Mouse (Mus musculus) neutrophil, adult 83 days (primary cell): Measurements from ENCODE around the gene C2cd4d. TPM values are rescaled to one million over a fixed set of nuclear protein-coding genes. Genes with fewer than 3 reads are reported as not detected.

ENCODE experiments used
- total RNA-seq, 2 experiments: library from RNA; stranded (reverse); gene quantifications; one replicate each; pipeline ENCODE4 v1.2.4; 2023

Gene C2cd4d
- not detected for total RNA-seq

DNA sequence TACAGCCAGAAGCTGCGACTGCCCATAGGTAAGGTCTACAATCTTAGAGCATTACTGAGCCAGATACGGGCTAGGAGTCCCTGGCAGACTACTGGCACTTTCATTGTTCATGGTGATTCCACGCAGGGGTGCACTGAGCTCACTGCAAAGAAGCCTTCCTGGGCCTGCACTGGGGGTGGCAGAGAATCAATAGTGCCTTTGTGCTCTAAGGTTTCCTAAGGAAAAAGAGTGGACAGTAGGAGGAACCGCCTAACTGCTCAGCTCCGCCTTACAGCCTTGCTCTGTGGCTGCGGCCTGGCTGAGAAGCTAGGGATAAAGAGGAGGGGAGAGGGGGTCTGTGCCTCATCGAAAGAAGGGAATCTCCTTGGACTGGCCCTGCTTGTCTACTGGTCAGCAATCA is at the start of gene C2cd4d:
C2cd4d (plus strand) TSS at position 301 of the 400 bp plus-strand sequence.

DNA sequence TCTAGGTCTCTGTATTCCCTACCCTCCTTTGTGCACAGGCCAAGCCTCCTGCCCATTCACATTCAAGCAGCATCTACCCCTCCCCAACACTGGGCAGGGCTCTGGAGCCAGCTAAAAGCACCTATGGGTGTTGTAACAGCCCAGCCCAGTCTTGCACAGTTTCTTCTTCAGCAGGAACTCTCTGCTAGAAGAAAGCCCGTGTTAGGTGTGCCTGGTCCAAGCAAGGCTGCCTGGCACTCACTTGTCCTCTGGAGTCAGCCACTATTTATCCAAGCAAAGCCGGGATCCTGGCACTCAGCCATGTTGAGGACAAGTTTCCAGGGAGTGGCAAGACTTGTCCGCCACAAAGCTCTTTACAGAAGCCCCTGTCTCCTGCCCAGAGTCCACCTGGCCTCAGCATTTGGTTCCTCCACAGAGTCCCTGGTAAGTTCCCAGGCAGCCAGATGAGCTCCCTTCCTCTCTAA is 20.2 kb upstream of the C2cd4d start, which contains the start of gene Them5:
Them5 (plus strand) TSS at position 141 of the 464 bp plus-strand sequence.

DNA sequence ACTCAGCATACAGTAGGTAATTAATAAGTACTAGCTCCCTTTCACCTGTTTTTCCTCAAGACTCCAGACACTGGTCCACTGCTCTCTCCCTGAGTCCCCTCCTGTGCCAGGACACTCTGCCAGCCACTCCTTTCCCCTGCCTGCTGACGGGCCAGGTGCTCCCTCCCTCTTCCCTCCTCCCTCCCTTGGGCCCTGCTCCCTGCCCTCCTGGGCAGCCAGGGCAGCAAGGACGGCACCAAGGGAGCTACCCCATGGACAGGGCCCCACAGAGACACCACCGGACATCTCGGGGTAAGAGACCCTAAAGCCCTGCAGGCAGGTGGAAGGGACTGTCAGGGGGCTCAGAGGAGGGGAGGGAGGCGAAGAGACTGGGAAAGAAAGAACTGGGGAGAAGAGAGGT is 10.4 kb downstream of the C2cd4d start, which contains the start of gene Rorc:
Rorc (plus strand) TSS at position 154 of the 400 bp plus-strand sequence.

DNA sequence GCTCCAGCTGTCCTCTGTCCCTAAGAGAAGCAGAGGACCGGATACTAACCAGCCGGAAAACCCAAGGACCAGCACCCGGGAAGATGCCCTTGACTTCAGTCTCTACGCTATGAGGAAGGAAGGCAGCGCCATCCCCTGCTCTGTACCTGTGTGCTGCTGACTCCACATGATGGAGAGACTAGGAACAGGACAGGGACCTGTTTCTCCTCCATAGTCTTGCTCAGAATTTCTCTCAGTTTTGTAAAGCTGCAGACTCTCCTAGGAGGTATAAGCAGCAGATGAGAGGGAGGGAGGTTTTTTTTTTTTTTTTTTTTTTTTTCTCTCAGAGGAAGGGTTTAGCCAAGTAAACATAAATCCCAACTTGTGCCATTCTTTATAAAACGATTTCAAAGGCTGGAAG is 36.0 kb downstream of the C2cd4d start, which contains the start of gene Lingo4:
Lingo4 (plus strand) TSS at position 301 of the 400 bp plus-strand sequence.

DNA sequence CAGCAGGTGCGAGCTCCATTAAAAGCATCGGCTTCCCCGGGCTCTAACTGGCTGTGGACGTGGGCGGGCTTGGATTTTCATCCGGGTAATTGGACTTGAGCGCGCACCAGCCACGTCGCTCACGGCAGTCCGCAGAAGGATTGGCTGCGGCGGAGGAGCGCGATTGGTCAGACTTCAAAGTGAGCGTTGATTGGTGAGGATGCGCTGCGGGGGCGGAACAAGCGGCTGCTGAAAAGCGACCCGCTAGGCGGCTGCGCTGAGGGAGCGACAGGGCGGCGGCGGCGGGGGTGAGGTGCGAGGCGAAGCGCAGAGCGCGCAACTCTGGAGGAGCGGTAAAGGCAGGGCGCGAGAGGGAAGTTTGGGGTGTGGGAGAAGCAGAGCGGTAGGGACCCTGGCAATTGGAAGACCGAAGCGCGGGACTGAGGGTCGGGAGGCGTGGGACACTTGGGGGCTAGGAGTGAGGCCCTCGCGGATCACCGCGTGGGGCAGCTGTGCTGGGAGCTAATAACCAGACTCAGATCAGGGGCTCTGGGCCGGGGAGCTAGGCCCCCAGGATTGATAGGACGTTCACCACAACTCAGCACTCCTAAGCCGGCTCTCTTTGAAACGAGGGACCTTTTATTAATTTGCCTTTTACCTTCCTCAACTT is 50.9 kb downstream of the C2cd4d start, which contains the start of gene Tdrkh:
Tdrkh (plus strand) TSS at position 243 of the 649 bp plus-strand sequence.

Other genes starting within 250 kb of the C2cd4d start
- gene Gm10696, start 184.2 kb upstream of the C2cd4d start, total RNA-seq = not detected
- gene Gm5286, start 165.7 kb upstream of the C2cd4d start, total RNA-seq = not detected
- gene Gm4778, start 98.4 kb upstream of the C2cd4d start, total RNA-seq = not detected
- 1 to 10 TPM in 1 of 2 experiments, under 1 TPM in 1; 0.90 to 1.2 TPM for gene Them4, start 52.3 kb upstream of the C2cd4d start, total RNA-seq
- gene Them5, start 20.3 kb upstream of the C2cd4d start, total RNA-seq = not detected
- gene Rorc, start 10.4 kb downstream of the C2cd4d start, total RNA-seq = not detected
- not detected for gene Lingo4, start 36.1 kb downstream of the C2cd4d start, total RNA-seq
- gene Tdrkh, start 50.8 kb downstream of the C2cd4d start, total RNA-seq = 1 to 10 TPM in 1 of 2 experiments, under 1 TPM in 1; 0.88 to 1.4 TPM
- 10 to 100 TPM; 16.7 to 20.0 TPM for gene Mrpl9, start 80.9 kb downstream of the C2cd4d start, total RNA-seq
- gene Oaz3, start 81.5 kb downstream of the C2cd4d start, total RNA-seq = not detected
- not detected for gene Celf3, start 115.9 kb downstream of the C2cd4d start, total RNA-seq
- 1 to 10 TPM in 1 of 2 experiments, not detected in 1; 2.6 TPM for gene Riiad1, start 117.9 kb downstream of the C2cd4d start, total RNA-seq
- gene Snx27, start 220.3 kb downstream of the C2cd4d start, total RNA-seq = 10 to 100 TPM; 47.4 to 52.1 TPM